Mouse (Mus musculus): ENCODE measurements around the gene Trio. TPM values are rescaled to one million over a fixed set of nuclear protein-coding genes. Genes with fewer than 3 reads are reported as not detected.

Trio gene
- total RNA-seq (2023) = 23.6 TPM

GRCm38 (mm10) chr15:28025447-28026166 lies at the start of gene Trio:
Trio (minus strand) TSS chr15:28025848.

GRCm38 (mm10) chr15:27681419-27682187 lies 344.0 kb downstream of the Trio start, which contains the start of gene Otulinl:
Otulinl (minus strand) TSS chr15:27681579.

Other genes starting within 250 kb of the Trio start
- gene Dnah5, start 177.9 kb upstream of the Trio start, total RNA-seq (2023) = not detected